Mouse (Mus musculus) adrenal gland, postnatal 36 days (tissue): Measurements from ENCODE around the gene Cbarp. TPM values are rescaled to one million over a fixed set of nuclear protein-coding genes. Genes with fewer than 3 reads are reported as not detected.
A peak's percentile ranks its signal among the peaks of the same experiment; 100 is the strongest.

Source experiments
- DNase-seq, 2 experiments: peaks; one replicate each; pipeline ENCODE4 v3.0.0; 2021; ENCODE audit warnings: mixed read lengths in 1 of 2
- total RNA-seq, 2 experiments: library from RNA; stranded (reverse); gene quantifications; 2 replicates each; pipeline ENCODE4 v1.2.3; 2021

The Cbarp gene
- total RNA-seq, 2 experiments from 2014 or later: 57.5 to 205 TPM

GRCm38 (mm10) chr10:80097275-80097674, 43.4 kb downstream of the Cbarp start:
- no peak for DNase-seq

GRCm38 (mm10) chr10:80095547-80095946, 45.1 kb downstream of the Cbarp start:
- peak; percentile 63 to 67 for DNase-seq

GRCm38 (mm10) chr10:80094684-80095083, 46.0 kb downstream of the Cbarp start:
- DNase-seq: no peak

GRCm38 (mm10) chr10:80094085-80094484, 46.5 kb downstream of the Cbarp start:
- peak; percentile 73 to 75 for DNase-seq

DNA sequence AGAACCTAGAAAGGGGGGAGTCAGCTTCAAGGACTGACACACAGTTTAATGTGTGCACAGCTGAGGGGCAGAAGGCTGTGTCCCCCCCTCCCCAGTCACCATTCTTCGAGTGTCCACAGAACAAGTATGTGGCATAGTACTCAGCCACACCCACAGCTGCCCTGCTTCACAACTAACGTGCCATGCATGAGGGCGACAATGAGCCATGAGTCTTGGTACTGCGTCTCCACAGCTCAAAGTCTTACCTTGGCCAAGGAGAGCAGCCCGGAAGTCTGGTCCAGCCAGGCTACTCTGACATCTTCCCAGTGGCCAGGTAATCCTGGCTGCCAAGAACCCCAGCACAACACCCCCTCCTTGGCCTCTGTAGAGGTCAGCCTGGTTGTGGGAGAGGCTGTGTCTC, 47.9 kb downstream of the Cbarp start:
- no peak for DNase-seq

GRCm38 (mm10) chr10:80091527-80091926, 49.1 kb downstream of the Cbarp start:
- DNase-seq: no peak

- no peak for DNase-seq
These were observed 51.5 kb downstream of the Cbarp start for GRCm38 (mm10) chr10:80089146-80089545.

- no peak for DNase-seq
These were observed 53.2 kb downstream of the Cbarp start for GRCm38 (mm10) chr10:80087483-80087882.

DNA sequence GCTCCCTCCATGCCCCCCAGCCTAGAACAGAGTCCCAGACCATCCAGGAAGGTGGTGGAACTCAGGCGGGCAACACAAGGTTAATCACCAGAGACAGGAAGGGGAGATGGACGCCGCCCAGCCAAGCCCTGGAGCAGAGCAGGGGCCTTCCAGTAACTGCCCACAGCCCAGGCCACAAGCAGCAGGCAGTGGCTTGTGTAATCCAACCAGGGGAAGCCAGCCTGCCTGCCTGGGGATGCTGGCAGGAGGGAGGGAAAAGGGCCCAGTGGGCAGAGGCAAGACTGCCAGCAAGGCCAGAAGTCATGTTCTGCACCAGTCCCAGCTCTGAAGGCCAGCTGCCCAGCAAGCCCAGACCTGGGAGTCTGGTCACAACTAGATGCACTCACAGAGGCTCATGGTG, 53.8 kb downstream of the Cbarp start:
- DNase-seq: peak; percentile 67 to 70

- DNase-seq: peak; percentile 52 to 64
These were observed 55.7 kb downstream of the Cbarp start for GRCm38 (mm10) chr10:80084817-80085487.

DNA sequence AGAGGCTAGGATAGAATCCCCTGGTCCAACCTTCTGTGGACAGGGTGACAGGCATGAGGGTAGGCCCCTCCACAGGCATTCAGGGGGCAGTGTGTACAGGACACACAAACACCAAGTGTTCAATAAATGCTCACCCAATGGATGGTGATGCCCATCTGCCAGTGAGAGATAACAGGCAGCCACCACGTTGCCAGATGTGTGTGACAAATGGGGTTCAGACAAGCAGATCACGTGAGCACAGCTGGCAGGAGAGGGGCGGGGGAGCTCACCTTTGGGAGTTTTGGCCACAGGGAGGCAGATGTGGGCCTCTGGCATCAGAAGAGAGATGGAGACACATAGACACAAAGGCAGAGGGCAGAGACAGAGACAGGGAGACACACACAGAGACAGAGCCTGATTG, 59.6 kb downstream of the Cbarp start:
- no peak for DNase-seq

Other genes with a start within 250 kb of the Cbarp start
- 1,000 to 10,000 TPM; 1,484 to 1,596 TPM for gene Cfd, start 250.0 kb downstream of the Cbarp start, total RNA-seq
- 10 to 100 TPM; 39.7 to 50.6 TPM for gene Med16, start 231.9 kb downstream of the Cbarp start, total RNA-seq
- gene Gm26602, start 230.0 kb downstream of the Cbarp start, total RNA-seq: not detected
- gene Kiss1r, start 223.9 kb downstream of the Cbarp start, total RNA-seq: 1 to 10 TPM; 1.2 to 1.3 TPM
- gene R3hdm4, start 219.6 kb downstream of the Cbarp start, total RNA-seq: 100 to 1,000 TPM; 104 to 118 TPM
- gene Arid3a, start 213.8 kb downstream of the Cbarp start, total RNA-seq: 1 to 10 TPM; 3.0 to 4.1 TPM
- gene Wdr18, start 180.7 kb downstream of the Cbarp start, total RNA-seq: 10 to 100 TPM; 37.8 to 48.9 TPM
- not detected for gene Grin3b, start 170.1 kb downstream of the Cbarp start, total RNA-seq
- 100 to 1,000 TPM; 144 to 146 TPM for gene Tmem259, start 156.5 kb downstream of the Cbarp start, total RNA-seq
- 10 to 100 TPM; 30.2 to 42.9 TPM for gene Cnn2, start 152.3 kb downstream of the Cbarp start, total RNA-seq
- 10 to 100 TPM; 20.2 to 20.3 TPM for gene Abca7, start 144.3 kb downstream of the Cbarp start, total RNA-seq
- gene Arhgap45, start 124.2 kb downstream of the Cbarp start, total RNA-seq: 1 to 10 TPM; 4.5 to 5.4 TPM
- gene Polr2e, start 101.0 kb downstream of the Cbarp start, total RNA-seq: 100 to 1,000 TPM in 1 of 2 experiments, 10 to 100 TPM in 1; 92.8 to 108 TPM
- gene Gpx4, start 93.7 kb downstream of the Cbarp start, total RNA-seq: 1,000 to 10,000 TPM; 1,198 to 1,301 TPM
- 10 to 100 TPM; 49.3 to 51.3 TPM for gene Sbno2, start 35.3 kb downstream of the Cbarp start, total RNA-seq
- 100 to 1,000 TPM; 146 to 149 TPM for gene Stk11, start 25.0 kb downstream of the Cbarp start, total RNA-seq
- gene Atp5d, start 2.2 kb downstream of the Cbarp start, total RNA-seq: 100 to 1,000 TPM; 561 to 735 TPM
- gene Midn, start 7.4 kb upstream of the Cbarp start, total RNA-seq: 100 to 1,000 TPM; 104 to 188 TPM
- gene Cirbp, start 25.1 kb upstream of the Cbarp start, total RNA-seq: 100 to 1,000 TPM in 1 of 2 experiments, 10 to 100 TPM in 1; 35.0 to 104 TPM
- 10 to 100 TPM; 16.8 to 19.1 TPM for gene 1600002K03Rik, start 32.1 kb upstream of the Cbarp start, total RNA-seq
- gene Efna2, start 38.6 kb upstream of the Cbarp start, total RNA-seq: 1 to 10 TPM; 2.4 to 3.2 TPM
- gene Mum1, start 85.6 kb upstream of the Cbarp start, total RNA-seq: 10 to 100 TPM; 20.4 to 21.2 TPM
- 100 to 1,000 TPM; 266 to 279 TPM for gene Ndufs7, start 108.3 kb upstream of the Cbarp start, total RNA-seq
- 100 to 1,000 TPM; 195 to 311 TPM for gene Gamt, start 120.2 kb upstream of the Cbarp start, total RNA-seq
- gene Dazap1, start 120.7 kb upstream of the Cbarp start, total RNA-seq: 10 to 100 TPM; 82.1 to 90.4 TPM
- 1,000 to 10,000 TPM; 1,173 to 1,236 TPM for gene Rps15, start 151.6 kb upstream of the Cbarp start, total RNA-seq
- gene Apc2, start 155.1 kb upstream of the Cbarp start, total RNA-seq: 1 to 10 TPM in 1 of 2 experiments, under 1 TPM in 1; 0.70 to 1.5 TPM
- 10 to 100 TPM; 24.6 to 32.0 TPM for gene 2310011J03Rik, start 179.7 kb upstream of the Cbarp start, total RNA-seq
- gene Pcsk4, start 188.7 kb upstream of the Cbarp start, total RNA-seq: 1 to 10 TPM; 2.2 to 3.3 TPM
- gene Reep6, start 189.1 kb upstream of the Cbarp start, total RNA-seq: 10 to 100 TPM; 11.0 to 13.7 TPM
- 1 to 10 TPM; 7.3 to 7.7 TPM for gene Adamtsl5, start 207.6 kb upstream of the Cbarp start, total RNA-seq
- under 1 TPM in 1 of 2 experiments, not detected in 1; 0.26 TPM for gene Plk5, start 215.6 kb upstream of the Cbarp start, total RNA-seq
- gene Mex3d, start 246.8 kb upstream of the Cbarp start, total RNA-seq: 10 to 100 TPM; 22.4 to 29.9 TPM